Mouse (Mus musculus): ENCODE data around the gene Fam241b.

- TF ChIP-seq POLR2A (IDR thresholded peaks at IDR 0.05; ENCODE audit: borderline replicate concordance, extremely low read depth, insufficient read depth, insufficient read length, poor library complexity, severe bottlenecking): no peak
- no peak for TF ChIP-seq CTCF (IDR thresholded peaks at IDR 0.05; ENCODE audit: borderline replicate concordance, extremely low read depth, insufficient read depth, insufficient read length)
Measured at GRCm38 (mm10) chr10:62189303-62189702, 45.6 kb upstream of the Fam241b start.

Measured in brain, embryonic 14.5 days (tissue).